Mouse (Mus musculus) erythroblast, embryonic 14.5 days (primary cell): ENCODE measurements around the gene Hvcn1.

Experiments used
- GATA1 ChIP-seq: IDR thresholded peaks from 2 replicates; pipeline ENCODE4 v1.6.1; 2012; ENCODE audit warnings: low read length, inconsistent platforms, mixed read lengths
- TAL1 ChIP-seq: IDR thresholded peaks from 3 replicates; pipeline ENCODE4 v1.6.1; 2012; ENCODE audit warnings: low read length, inconsistent platforms, mixed read lengths

GRCm38 (mm10) chr5:122218109-122218905 is 11.7 kb downstream of the Hvcn1 start:
- TF ChIP-seq TAL1, result no peak
- TF ChIP-seq GATA1, result no peak
